Mouse (Mus musculus): ENCODE data around the gene Slirp. TPM values are rescaled to one million over a fixed set of nuclear protein-coding genes. Genes with fewer than 3 reads are reported as not detected.

Gene Slirp
- total RNA-seq (2015; ENCODE audit: low replicate concordance) (16.3 and 35.7 TPM in 2 replicates), total RNA-seq (2017; ENCODE audit: low replicate concordance) (3.3 and 34.5 TPM in 2 replicates)

DNA sequence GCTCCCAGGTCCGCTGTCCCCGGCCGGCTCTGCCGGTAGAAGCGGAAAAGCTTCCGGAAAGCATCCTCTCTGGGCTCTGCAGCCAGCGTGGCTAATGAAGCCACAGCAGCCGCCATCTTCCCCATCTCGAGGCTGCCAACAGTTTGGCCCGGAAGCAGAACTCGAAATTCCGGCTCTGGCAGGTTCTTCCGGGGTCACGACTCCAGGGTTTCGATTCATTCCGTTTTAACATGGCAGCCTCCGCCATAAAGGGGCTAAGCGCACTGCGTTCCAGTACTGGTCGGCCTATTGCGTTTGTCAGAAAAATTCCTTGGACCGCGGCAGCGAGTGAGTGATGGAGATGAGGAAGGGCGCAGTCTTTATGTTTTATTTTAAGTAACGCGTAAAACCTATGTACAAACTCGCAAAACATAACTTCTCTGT lies at the start of gene Slirp, which contains the start of gene Alkbh1:
TSS of gene Slirp (plus strand) at position 197 of the 423 bp plus-strand sequence.
TSS of gene Alkbh1 (minus strand) at position 318 of the 423 bp plus-strand sequence.
- peak; percentile 97 for ATAC-seq (replicated peaks; ENCODE audit: low FRiP score, poor library complexity, severe bottlenecking)

DNA sequence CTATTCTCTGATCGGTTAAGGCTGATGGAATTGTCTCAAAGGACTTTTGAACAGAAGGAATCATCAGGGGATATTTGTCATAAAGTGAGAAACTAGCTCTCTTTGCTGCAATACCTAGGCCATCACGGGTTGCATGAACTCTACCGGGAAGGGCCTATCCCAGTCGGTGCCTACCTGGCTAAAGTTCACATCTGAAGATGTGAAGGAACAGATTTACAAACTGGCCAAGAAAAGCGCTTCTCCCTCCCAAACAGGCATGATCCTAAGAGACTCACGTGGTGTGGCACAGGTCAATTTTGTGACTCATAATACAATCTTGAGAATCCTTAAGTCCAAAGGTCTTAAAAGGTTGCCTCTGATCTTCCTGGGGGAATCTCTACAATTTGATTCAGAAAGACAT lies 49.4 kb upstream of the Slirp start:
- no peak for ATAC-seq (replicated peaks; ENCODE audit: low FRiP score, poor library complexity, severe bottlenecking)

DNA sequence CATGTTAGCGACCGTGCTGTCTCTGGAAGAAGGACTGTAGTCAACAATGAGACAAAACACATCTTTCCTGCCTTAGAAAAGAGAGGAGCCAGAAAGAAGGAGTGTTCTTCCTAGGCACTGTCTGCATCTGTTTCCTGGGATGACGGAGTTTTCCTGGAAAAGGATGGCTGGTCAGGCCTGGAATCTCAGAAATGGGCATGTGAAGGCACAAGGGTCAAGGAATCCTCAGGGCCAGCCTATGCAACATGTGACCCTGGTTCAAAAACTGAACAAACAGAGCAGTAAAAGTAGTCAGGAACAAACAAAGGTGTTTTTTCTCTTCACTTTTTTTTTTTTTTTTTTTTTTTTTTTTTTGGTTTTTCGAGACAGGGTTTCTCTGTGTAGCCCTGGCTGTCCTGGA lies 46.6 kb upstream of the Slirp start:
- no peak for ATAC-seq (replicated peaks; ENCODE audit: low FRiP score, poor library complexity, severe bottlenecking)

DNA sequence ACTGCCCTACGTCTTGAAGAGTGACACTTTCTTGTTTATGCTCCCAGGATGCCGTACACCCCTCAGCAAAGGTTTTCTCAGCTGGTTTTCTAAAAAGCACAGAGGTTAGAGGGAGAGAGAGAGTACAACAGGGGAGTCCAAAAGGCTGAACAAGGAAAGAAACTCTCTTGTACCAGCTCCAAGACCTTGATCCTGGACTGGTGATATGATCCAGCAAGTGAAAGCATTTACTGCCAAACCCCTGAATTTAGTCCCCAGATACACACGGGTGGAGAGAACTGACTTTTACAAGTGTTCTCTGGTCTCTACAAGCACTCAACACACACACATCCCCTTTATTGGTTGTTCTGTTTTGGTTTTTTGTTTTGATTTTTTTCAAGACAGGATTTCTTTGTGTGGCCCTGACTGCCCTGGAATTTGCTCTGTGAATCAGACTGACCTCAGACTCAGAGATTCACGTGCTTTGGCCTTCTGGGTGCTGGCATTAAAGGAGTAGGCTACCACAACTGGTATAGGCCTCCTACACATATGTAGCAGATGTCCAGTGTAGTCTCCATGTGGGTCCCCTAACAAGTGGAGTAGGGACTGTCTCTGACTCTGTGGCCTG lies 45.8 kb upstream of the Slirp start:
- no peak for ATAC-seq (replicated peaks; ENCODE audit: low FRiP score, poor library complexity, severe bottlenecking)

GRCm38 (mm10) chr12:87399119-87399819 lies 44.4 kb upstream of the Slirp start:
- ATAC-seq (replicated peaks; ENCODE audit: low FRiP score, poor library complexity, severe bottlenecking) = no peak

DNA sequence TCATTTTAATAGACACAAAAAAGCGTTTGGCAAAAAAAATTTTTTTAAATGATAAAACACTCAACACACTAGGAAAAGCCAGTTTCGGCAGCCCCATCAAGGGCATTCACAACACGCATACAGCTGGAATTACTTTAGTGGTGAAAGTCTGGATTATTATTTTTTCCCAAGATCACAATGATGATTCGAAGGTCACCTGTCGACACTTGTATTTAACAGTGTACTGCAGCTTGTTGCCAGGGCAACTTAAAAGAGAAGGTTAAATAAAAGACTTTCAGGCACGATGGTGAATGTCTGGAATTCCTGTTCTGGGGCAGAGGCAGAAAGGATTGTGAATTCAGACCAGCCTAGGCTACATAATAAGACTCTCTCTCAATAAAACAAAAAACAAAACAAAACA lies 41.8 kb upstream of the Slirp start:
- no peak for ATAC-seq (replicated peaks; ENCODE audit: low FRiP score, poor library complexity, severe bottlenecking)

GRCm38 (mm10) chr12:87405165-87405564 lies 38.5 kb upstream of the Slirp start:
- no peak for ATAC-seq (replicated peaks; ENCODE audit: low FRiP score, poor library complexity, severe bottlenecking)

DNA sequence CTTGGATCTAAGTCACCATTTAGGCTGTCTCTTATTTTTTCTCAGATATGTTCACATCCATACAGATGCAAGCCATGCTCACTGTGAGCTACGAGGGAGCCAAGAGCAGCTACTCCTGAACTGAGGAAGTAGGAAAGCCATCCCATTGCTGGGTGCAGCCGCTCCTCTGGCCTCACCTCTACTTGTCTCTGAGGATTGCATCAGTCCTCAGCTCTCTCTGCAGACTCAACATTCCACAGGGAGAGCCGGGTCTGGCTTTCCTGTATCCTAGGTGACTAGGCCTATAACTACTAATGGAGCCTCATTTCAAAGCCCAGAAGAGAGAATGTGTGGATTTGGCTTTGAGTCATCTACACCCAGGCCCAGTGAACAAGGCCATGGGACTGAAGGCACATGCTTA lies 38.0 kb upstream of the Slirp start:
- ATAC-seq (replicated peaks; ENCODE audit: low FRiP score, poor library complexity, severe bottlenecking) = no peak

DNA sequence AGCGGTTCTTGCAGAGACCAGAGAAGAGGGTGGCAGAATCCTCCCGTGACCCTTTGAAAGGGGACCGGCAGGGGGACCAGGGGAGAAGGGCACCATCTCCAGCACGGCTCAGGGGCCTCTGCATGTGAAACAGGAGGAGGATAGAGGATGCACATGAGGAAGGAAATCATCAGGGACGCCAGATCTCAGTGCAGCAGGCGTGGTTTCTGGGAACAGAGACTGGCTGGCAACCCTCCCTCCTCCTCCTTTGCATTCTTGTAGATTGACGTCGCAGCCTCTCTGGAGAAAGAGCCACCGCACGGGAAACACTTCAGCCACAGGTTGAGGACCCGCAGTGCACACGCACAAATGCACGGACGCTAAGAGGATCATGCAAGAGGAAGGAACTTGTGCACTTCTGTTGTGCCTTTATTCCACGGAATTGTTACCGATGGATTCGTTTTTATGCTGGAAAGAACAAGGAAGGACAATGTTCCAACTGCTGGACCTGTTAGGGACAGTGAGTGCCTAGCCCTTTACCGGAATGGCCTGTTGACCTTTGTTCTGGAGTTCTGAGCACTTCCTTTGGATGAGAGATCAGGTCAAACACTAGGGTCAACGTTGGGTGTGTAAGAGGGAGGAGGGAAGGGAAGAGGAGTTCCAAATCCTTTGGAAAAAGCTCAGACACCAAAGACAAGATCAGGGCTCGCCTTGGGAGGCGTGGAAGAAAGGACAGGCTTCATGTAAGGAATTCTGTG lies 35.7 kb upstream of the Slirp start:
- no peak for ATAC-seq (replicated peaks; ENCODE audit: low FRiP score, poor library complexity, severe bottlenecking)

- ATAC-seq (replicated peaks; ENCODE audit: low FRiP score, poor library complexity, severe bottlenecking) = no peak
These were observed 34.6 kb upstream of the Slirp start for GRCm38 (mm10) chr12:87409123-87409522.

DNA sequence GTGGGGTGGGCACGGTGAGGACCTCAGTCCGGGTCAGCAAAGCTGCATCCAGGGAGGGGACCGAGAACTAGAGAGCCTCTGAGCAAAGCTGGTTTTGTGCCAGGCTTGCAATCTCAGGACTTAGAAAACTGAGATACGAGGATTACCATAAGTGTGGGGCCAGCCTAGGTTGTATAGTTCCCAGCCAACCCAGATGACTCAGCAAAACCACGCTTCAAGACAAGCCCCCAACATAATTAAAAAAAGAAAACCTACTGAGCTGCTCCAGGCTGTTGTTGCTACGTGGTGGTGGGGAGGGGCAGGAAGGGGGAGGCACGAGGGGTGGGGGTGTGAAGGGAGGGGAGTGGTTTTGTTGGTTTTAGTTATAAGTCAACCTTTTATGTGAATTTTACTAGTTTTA lies 32.7 kb upstream of the Slirp start:
- no peak for ATAC-seq (replicated peaks; ENCODE audit: low FRiP score, poor library complexity, severe bottlenecking)

- peak; percentile 67 for ATAC-seq (replicated peaks; ENCODE audit: low FRiP score, poor library complexity, severe bottlenecking)
These were observed 30.4 kb upstream of the Slirp start for GRCm38 (mm10) chr12:87413179-87413790.

- ATAC-seq (replicated peaks; ENCODE audit: low FRiP score, poor library complexity, severe bottlenecking) = no peak
These were observed 28.3 kb upstream of the Slirp start for GRCm38 (mm10) chr12:87415358-87415757.

- ATAC-seq (replicated peaks; ENCODE audit: low FRiP score, poor library complexity, severe bottlenecking) = peak; percentile 68
These were observed 27.0 kb upstream of the Slirp start for GRCm38 (mm10) chr12:87416690-87417089.

- no peak for ATAC-seq (replicated peaks; ENCODE audit: low FRiP score, poor library complexity, severe bottlenecking)
These were observed 24.8 kb upstream of the Slirp start for GRCm38 (mm10) chr12:87418921-87419320.

- no peak for ATAC-seq (replicated peaks; ENCODE audit: low FRiP score, poor library complexity, severe bottlenecking)
These were observed 23.7 kb upstream of the Slirp start for GRCm38 (mm10) chr12:87419974-87420485.

DNA sequence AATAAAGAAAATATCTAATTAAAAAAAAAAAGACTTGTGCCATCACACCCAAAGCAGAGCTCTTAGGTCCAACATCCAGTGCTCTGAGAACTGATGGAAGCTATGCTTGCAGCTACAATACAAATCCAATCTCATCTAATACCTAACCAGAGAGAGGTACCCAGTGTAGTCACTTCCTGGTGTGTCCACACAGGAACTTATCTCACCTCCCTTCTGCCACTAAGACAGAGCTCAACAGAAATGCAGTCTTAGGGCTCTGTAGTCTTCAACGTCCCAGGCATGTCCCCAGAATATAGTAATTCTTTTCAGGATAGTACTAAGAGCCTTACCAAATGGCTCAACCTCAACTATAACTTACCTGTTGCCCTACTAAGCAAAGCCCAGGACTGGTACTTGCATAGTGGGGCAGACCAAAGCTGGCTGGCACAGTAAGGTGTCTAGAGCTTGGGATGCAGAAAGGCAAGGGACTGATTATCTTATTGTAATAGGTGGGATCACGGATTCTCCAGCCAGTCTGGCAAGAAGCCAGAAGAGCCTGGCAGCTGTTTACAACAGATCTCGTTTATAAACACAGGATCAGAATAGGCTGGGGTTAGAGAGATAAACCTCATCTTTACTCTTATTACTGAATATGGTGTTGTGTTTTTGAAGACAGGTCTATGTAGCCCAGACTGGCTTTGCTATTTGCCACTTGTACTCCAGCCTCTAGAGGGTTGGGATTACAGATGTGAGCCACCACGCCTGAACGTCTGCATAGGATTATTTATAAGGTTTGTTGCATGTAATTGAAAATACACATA lies 21.8 kb upstream of the Slirp start:
- ATAC-seq (replicated peaks; ENCODE audit: low FRiP score, poor library complexity, severe bottlenecking) = no peak

DNA sequence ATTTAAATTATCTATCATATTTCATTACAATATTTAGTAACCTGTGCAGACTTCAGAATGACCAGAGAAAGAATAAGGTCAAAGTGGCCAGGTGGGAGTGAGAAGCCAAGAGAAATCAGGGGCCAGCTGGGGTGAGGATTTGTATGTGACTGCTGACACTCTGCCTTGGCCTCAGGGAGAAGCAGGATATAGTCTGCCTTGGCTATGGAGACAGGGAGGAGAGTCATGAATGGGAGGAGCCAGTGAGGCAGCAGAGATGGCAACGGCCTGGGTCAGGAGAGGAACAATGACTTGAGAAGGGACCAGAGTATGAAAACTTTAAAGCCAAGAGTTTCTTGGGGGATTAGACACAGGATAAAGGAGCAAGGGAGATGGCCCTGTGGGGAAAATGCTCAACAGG lies 20.0 kb upstream of the Slirp start:
- no peak for ATAC-seq (replicated peaks; ENCODE audit: low FRiP score, poor library complexity, severe bottlenecking)

- no peak for ATAC-seq (replicated peaks; ENCODE audit: low FRiP score, poor library complexity, severe bottlenecking)
These were observed 19.2 kb upstream of the Slirp start for GRCm38 (mm10) chr12:87424516-87424915.
